Mouse (Mus musculus) urinary bladder, postnatal 4 days (tissue): Measurements from ENCODE around the gene Baz2b.
A peak's percentile ranks its signal among the peaks of the same experiment; 100 is the strongest.

ENCODE experiments used
- DNase-seq, 2 experiments: peaks; one replicate each; pipeline ENCODE4 v3.0.0; 2021 to 2022; ENCODE audit warnings: low spot score in 2 of 2

The Baz2b gene

GRCm38 (mm10) chr2:59955916-59956315 is 253.7 kb downstream of the Baz2b start:
- DNase-seq, result no peak

- no peak for DNase-seq
These were observed 254.8 kb downstream of the Baz2b start for GRCm38 (mm10) chr2:59954791-59955190.

GRCm38 (mm10) chr2:59952286-59953014 is 257.2 kb downstream of the Baz2b start:
- no peak for DNase-seq

GRCm38 (mm10) chr2:59951706-59952105 is 257.9 kb downstream of the Baz2b start:
- no peak for DNase-seq

- DNase-seq, result no peak
These were observed 258.5 kb downstream of the Baz2b start for GRCm38 (mm10) chr2:59951127-59951526.

- no peak for DNase-seq
These were observed 273.3 kb downstream of the Baz2b start for GRCm38 (mm10) chr2:59936296-59936695.

DNA sequence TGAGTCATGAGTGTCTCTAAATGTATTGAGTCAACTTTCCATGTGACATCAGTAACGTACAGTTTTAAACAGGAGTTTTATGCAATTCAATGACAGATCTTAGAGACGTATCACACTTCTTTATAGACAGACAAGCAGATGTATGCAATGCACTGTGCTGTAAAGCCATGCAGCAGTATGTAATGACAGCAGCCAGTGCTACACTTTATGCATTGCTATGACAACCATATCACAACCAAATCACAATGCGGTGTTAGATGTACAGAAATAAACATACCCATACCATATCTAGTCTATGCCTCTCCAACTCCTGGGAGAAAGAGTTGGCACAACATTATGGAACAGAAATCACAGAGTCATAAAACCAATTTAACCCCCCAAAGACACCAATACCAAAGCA is 276.5 kb downstream of the Baz2b start:
- DNase-seq, result no peak

GRCm38 (mm10) chr2:59932244-59932643 is 277.4 kb downstream of the Baz2b start:
- DNase-seq, result no peak

GRCm38 (mm10) chr2:59913610-59914009 is 296.0 kb downstream of the Baz2b start:
- no peak for DNase-seq

GRCm38 (mm10) chr2:59908048-59908447 is 301.6 kb downstream of the Baz2b start:
- no peak for DNase-seq

DNA sequence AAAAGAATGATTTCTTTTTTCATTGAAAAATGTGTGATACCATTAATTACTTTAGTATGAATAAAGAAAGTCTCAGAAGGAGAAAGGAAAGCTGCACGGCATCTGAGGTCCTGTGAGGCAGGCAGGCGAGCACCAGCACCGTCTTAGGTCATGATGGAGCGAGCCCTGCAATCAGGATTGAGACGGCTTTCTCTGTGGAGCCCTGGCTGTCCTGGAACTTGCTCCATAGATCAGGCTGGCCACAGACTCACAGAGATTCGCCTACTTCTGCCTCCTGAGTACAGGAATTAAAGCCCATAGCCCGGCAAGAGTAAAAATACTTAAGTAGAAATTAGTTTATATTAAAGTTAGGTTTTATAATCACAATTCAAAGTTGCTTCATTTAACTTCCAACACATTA is 305.6 kb downstream of the Baz2b start:
- DNase-seq, result no peak

- DNase-seq, result no peak
These were observed 311.0 kb downstream of the Baz2b start for GRCm38 (mm10) chr2:59898666-59899065.

GRCm38 (mm10) chr2:59898105-59898504 is 311.5 kb downstream of the Baz2b start:
- DNase-seq, result no peak

DNA sequence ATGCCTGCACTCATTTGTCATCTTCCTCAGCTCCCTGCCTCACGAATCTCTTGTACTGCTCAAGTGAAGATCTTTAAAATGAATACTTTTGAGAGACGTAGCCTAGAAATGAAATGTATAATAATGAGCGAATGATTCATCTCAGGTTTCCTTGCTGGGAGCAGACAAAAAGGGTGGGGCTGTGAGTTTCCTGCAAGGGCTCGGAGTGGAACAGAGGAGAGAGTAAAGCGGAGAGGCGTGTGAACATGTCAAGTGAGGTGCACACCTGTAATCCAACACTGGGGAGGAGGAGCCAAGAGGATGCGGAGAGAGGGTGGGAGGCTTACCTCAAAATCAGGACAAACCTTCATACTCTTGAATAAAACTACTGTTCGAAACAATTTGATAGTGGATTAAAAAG is 312.8 kb downstream of the Baz2b start:
- no peak for DNase-seq

DNA sequence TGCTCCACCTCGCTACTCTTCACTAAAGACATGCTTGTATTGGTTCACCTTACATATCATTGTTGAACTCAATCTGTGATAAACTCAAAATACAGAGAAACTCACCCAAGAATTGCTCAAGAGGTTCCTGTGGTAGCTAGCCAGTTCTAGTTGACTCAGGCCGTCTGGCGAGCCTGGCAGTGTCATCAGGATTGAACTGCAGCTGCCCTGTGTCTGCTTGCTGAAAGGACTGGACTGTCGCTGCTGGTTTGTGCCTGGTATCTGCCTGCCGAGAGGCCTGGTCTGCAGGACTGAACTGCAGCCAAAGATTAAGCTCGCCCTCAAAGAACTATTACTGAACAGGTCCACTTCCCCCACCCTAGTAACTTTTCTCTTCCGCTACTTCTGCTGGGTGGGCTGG is 313.2 kb downstream of the Baz2b start:
- no peak for DNase-seq

DNA sequence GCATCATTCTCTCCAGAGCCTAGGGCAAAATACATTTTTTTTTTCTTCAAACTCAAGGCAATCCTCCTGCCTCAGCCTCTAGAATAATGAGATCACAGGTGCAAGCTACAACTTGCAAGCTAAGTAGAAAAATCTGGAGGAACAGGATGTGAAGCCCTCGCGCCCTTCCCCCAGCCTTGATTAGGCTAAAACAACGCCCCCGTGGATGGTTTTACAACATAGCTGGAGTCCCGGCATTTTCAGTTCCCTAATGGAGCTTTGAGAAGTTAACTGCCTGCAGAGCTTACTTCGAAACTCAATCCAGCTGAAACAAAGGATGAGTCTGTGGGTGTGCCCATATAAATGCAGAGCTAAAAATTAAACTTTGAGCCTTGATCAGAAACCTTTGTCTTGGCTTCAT is 319.9 kb downstream of the Baz2b start:
- no peak for DNase-seq

GRCm38 (mm10) chr2:59882742-59883281 is 326.8 kb downstream of the Baz2b start:
- no peak for DNase-seq

GRCm38 (mm10) chr2:59881831-59882741 is 327.6 kb downstream of the Baz2b start, which contains the start of gene Wdsub1:
Wdsub1 (minus strand) TSS chr2:59882591.
- DNase-seq, result peak; percentile 89 to 94

- no peak for DNase-seq
These were observed 328.2 kb downstream of the Baz2b start for GRCm38 (mm10) chr2:59881404-59881803.

DNA sequence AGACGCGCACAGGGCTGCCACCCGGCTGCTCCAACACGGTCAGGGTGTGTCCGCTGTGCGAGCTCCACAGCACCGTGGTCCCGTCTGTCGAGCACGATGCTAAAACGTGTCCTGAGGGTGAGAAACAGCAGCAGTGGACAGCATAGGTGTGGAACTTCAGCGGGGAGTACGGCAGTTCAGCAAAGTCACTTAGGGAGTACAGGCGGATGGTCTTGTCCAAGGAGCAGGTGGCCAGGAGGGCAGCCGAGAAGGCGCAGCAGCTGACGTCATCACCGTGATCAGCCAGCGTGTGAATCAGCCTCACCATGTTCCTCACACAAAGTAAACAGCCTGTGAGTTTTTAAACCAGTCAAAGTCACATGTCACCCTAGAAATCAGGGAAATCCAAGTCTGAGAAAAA is 331.4 kb downstream of the Baz2b start:
- DNase-seq, result no peak

GRCm38 (mm10) chr2:59877335-59877734 is 332.3 kb downstream of the Baz2b start:
- no peak for DNase-seq

DNA sequence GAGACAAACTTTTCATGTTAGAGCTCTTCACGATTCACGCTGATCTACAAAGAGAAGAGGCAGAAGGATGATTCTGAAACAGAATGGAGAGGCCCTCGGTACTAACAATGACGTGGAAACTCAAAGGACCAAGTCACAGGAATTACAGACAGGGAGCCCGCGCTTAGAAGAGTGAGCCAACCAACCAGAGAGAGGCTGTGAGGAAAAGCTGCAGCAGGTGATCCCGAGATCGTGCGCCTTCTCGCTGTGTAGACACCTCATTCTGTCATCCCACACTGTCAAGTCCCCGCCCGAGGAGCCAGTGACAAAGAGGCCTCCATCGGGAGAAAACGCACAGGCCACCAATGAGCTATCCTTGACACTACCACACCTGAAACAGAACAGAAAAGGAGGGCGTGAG is 333.2 kb downstream of the Baz2b start:
- DNase-seq, result no peak

GRCm38 (mm10) chr2:59870526-59870925 is 339.1 kb downstream of the Baz2b start:
- DNase-seq, result no peak
